Mouse (Mus musculus): Measurements from ENCODE around the gene Acot5. TPM values are rescaled to one million over a fixed set of nuclear protein-coding genes. Genes with fewer than 3 reads are reported as not detected.
"Not testable (repeated sequence)": the region's sequence is repeated elsewhere in the genome, so short reads cannot be mapped to it uniquely, and the experiment has no call there.

The Acot5 gene
- polyA plus RNA-seq, 1 experiment from 2014 or later: 0.25 TPM

GRCm38 (mm10) chr12:84033302-84033701 is 35.8 kb upstream of the Acot5 start:
- H3K4me1 ChIP-seq (ENCODE audit: control insufficient read depth, insufficient read depth, low read length); H3K4me2 ChIP-seq (ENCODE audit: low read depth, low read length); H3K27me3 ChIP-seq (ENCODE audit: control insufficient read depth, insufficient read depth, low read length); H3K9me3 ChIP-seq (ENCODE audit: control insufficient read depth, low read length); H3K4me3 ChIP-seq (ENCODE audit: low read depth, low read length); ATAC-seq (ENCODE audit: low read depth); H3K9ac ChIP-seq (replicated peaks; ENCODE audit: low read depth, low read length); H3K36me3 ChIP-seq (ENCODE audit: control insufficient read depth, insufficient read depth, low read length); H3K27ac ChIP-seq (ENCODE audit: low read depth, low read length): not testable (repeated sequence)
- 85% methylated on average over 2 of the region's 2 CpGs for WGBS

- Histone ChIP-seq H3K9ac (replicated peaks; ENCODE audit: low read depth, low read length) (no peak overlapping the region), H3K27me3 (ENCODE audit: control insufficient read depth, insufficient read depth, low read length) (no peaks in the 10 kb centered on the region), H3K36me3 (ENCODE audit: control insufficient read depth, insufficient read depth, low read length) (no peaks in the 10 kb centered on the region), H3K4me3 (ENCODE audit: low read depth, low read length) (no peak overlapping the region), H3K27ac (ENCODE audit: low read depth, low read length) (no peak overlapping the region), H3K9me3 (ENCODE audit: control insufficient read depth, low read length) (no peaks in the 10 kb centered on the region), H3K4me2 (ENCODE audit: low read depth, low read length) (no peak overlapping the region), H3K4me1 (ENCODE audit: control insufficient read depth, insufficient read depth, low read length) (no peaks in the 10 kb centered on the region)
- WGBS: 57% methylated on average over 4 of the region's 4 CpGs
- ATAC-seq (ENCODE audit: low read depth): no peak
These were observed 35.0 kb upstream of the Acot5 start for GRCm38 (mm10) chr12:84034108-84034507.

- peak within 1 kb of the TSS; percentile 38 for H3K4me3 ChIP-seq (ENCODE audit: low read depth, low read length)
- not testable (repeated sequence) for H3K36me3 ChIP-seq (ENCODE audit: control insufficient read depth, insufficient read depth, low read length); H3K4me1 ChIP-seq (ENCODE audit: control insufficient read depth, insufficient read depth, low read length); H3K27ac ChIP-seq (ENCODE audit: low read depth, low read length); H3K9me3 ChIP-seq (ENCODE audit: control insufficient read depth, low read length); H3K27me3 ChIP-seq (ENCODE audit: control insufficient read depth, insufficient read depth, low read length)
- peak; percentile 68; the same call in 1 of the 2 replicates for ATAC-seq (ENCODE audit: low read depth)
- WGBS: 10% methylated on average over 27 of the region's 32 CpGs
- peak within 1 kb of the TSS; percentile 56 for H3K4me2 ChIP-seq (ENCODE audit: low read depth, low read length)
- peak within 1 kb of the TSS; percentile 47 for H3K9ac ChIP-seq (replicated peaks; ENCODE audit: low read depth, low read length)
These were observed 30.9 kb upstream of the Acot5 start, which contains the start of gene Acot4 for GRCm38 (mm10) chr12:84038241-84038640. TSS of gene Acot4 (plus strand) at chr12:84038379.

GRCm38 (mm10) chr12:84038691-84039111 is 30.4 kb upstream of the Acot5 start, which contains the start of gene Gm49366:
TSS of gene Gm49366 (plus strand) at chr12:84038935.
- H3K9me3 ChIP-seq (ENCODE audit: control insufficient read depth, low read length); H3K4me1 ChIP-seq (ENCODE audit: control insufficient read depth, insufficient read depth, low read length); ATAC-seq (ENCODE audit: low read depth); H3K27ac ChIP-seq (ENCODE audit: low read depth, low read length); H3K27me3 ChIP-seq (ENCODE audit: control insufficient read depth, insufficient read depth, low read length); H3K36me3 ChIP-seq (ENCODE audit: control insufficient read depth, insufficient read depth, low read length): not testable (repeated sequence)
- Histone ChIP-seq H3K4me2 (ENCODE audit: low read depth, low read length) (peak within 1 kb of the TSS; percentile 56), H3K9ac (replicated peaks; ENCODE audit: low read depth, low read length) (peak within 1 kb of the TSS; percentile 47), H3K4me3 (ENCODE audit: low read depth, low read length) (peak within 1 kb of the TSS; percentile 38)
- WGBS: 4% methylated on average over 29 of the region's 39 CpGs

GRCm38 (mm10) chr12:84042248-84042647 is 26.9 kb upstream of the Acot5 start:
- Histone ChIP-seq H3K9ac (replicated peaks; ENCODE audit: low read depth, low read length) (no peak overlapping the region), H3K4me2 (ENCODE audit: low read depth, low read length) (no peak overlapping the region)
- 93% methylated on average over 5 of the region's 5 CpGs for WGBS

GRCm38 (mm10) chr12:84044045-84044444 is 25.1 kb upstream of the Acot5 start:
- Histone ChIP-seq H3K9me3 (ENCODE audit: control insufficient read depth, low read length) (0 out of 2 replicates have a peak, but pooled peaks cover 3% of the 10 kb centered on the region), H3K4me1 (ENCODE audit: control insufficient read depth, insufficient read depth, low read length) (no peaks in the 10 kb centered on the region), H3K9ac (replicated peaks; ENCODE audit: low read depth, low read length) (no peak overlapping the region), H3K36me3 (ENCODE audit: control insufficient read depth, insufficient read depth, low read length) (no peaks in the 10 kb centered on the region), H3K27me3 (ENCODE audit: control insufficient read depth, insufficient read depth, low read length) (no peaks in the 10 kb centered on the region), H3K4me3 (ENCODE audit: low read depth, low read length) (no peak overlapping the region), H3K27ac (ENCODE audit: low read depth, low read length) (no peak overlapping the region), H3K4me2 (ENCODE audit: low read depth, low read length) (no peak overlapping the region)
- WGBS: 83% methylated on average over 2 of the region's 2 CpGs
- ATAC-seq (ENCODE audit: low read depth): no peak

More at GRCm38 (mm10) chr12:84042248-84042647, 26.9 kb upstream of the Acot5 start:
- Histone ChIP-seq H3K27me3 (ENCODE audit: control insufficient read depth, insufficient read depth, low read length) (no peaks in the 10 kb centered on the region), H3K4me3 (ENCODE audit: low read depth, low read length) (no peak overlapping the region), H3K9me3 (ENCODE audit: control insufficient read depth, low read length) (no peaks in the 10 kb centered on the region), H3K36me3 (ENCODE audit: control insufficient read depth, insufficient read depth, low read length) (no peaks in the 10 kb centered on the region), H3K27ac (ENCODE audit: low read depth, low read length) (no peak overlapping the region), H3K4me1 (ENCODE audit: control insufficient read depth, insufficient read depth, low read length) (no peaks in the 10 kb centered on the region)
- no peak for ATAC-seq (ENCODE audit: low read depth)

GRCm38 (mm10) chr12:84046906-84047305 is 22.2 kb upstream of the Acot5 start:
- Histone ChIP-seq H3K4me1 (ENCODE audit: control insufficient read depth, insufficient read depth, low read length) (no peaks in the 10 kb centered on the region), H3K4me3 (ENCODE audit: low read depth, low read length) (no peak overlapping the region), H3K9me3 (ENCODE audit: control insufficient read depth, low read length) (0 out of 2 replicates have a peak, but pooled peaks cover 3% of the 10 kb centered on the region), H3K9ac (replicated peaks; ENCODE audit: low read depth, low read length) (no peak overlapping the region), H3K36me3 (ENCODE audit: control insufficient read depth, insufficient read depth, low read length) (no peaks in the 10 kb centered on the region), H3K27me3 (ENCODE audit: control insufficient read depth, insufficient read depth, low read length) (no peaks in the 10 kb centered on the region), H3K4me2 (ENCODE audit: low read depth, low read length) (no peak overlapping the region), H3K27ac (ENCODE audit: low read depth, low read length) (no peak overlapping the region)
- no peak for ATAC-seq (ENCODE audit: low read depth)
- 100% methylated on average over 1 of the region's 1 CpGs for WGBS

GRCm38 (mm10) chr12:84050744-84051143 is 18.4 kb upstream of the Acot5 start:
- not testable (repeated sequence) for H3K4me1 ChIP-seq (ENCODE audit: control insufficient read depth, insufficient read depth, low read length); H3K4me3 ChIP-seq (ENCODE audit: low read depth, low read length); H3K36me3 ChIP-seq (ENCODE audit: control insufficient read depth, insufficient read depth, low read length); H3K9ac ChIP-seq (replicated peaks; ENCODE audit: low read depth, low read length); ATAC-seq (ENCODE audit: low read depth); H3K27ac ChIP-seq (ENCODE audit: low read depth, low read length); H3K4me2 ChIP-seq (ENCODE audit: low read depth, low read length); H3K9me3 ChIP-seq (ENCODE audit: control insufficient read depth, low read length); H3K27me3 ChIP-seq (ENCODE audit: control insufficient read depth, insufficient read depth, low read length)
- 79% methylated on average over 5 of the region's 5 CpGs for WGBS

GRCm38 (mm10) chr12:84051937-84052474 is 17.1 kb upstream of the Acot5 start, which contains the start of gene Acot3:
TSS of gene Acot3 (plus strand) at chr12:84052144.
- 76% methylated on average over 5 of the region's 5 CpGs for WGBS
- Histone ChIP-seq H3K27ac (ENCODE audit: low read depth, low read length) (no peak within 1 kb of the TSS), H3K4me1 (ENCODE audit: control insufficient read depth, insufficient read depth, low read length) (no peaks in the 10 kb centered on the region), H3K9me3 (ENCODE audit: control insufficient read depth, low read length) (0 out of 2 replicates have a peak, but pooled peaks cover 3% of the 10 kb centered on the region), H3K9ac (replicated peaks; ENCODE audit: low read depth, low read length) (no peak within 1 kb of the TSS), H3K4me3 (ENCODE audit: low read depth, low read length) (no peak within 1 kb of the TSS; the same call in 1 of the 2 replicates), H3K27me3 (ENCODE audit: control insufficient read depth, insufficient read depth, low read length) (peaks cover 7% of the 10 kb centered on the region; the same call in 1 of the 2 replicates), H3K36me3 (ENCODE audit: control insufficient read depth, insufficient read depth, low read length) (no peaks in the 10 kb centered on the region), H3K4me2 (ENCODE audit: low read depth, low read length) (peak within 1 kb of the TSS; percentile 56)
- no peak for ATAC-seq (ENCODE audit: low read depth)
